Mouse (Mus musculus): Measurements from ENCODE around the gene Srm.
A peak's percentile ranks its signal among the peaks of the same experiment; 100 is the strongest.

Gene Srm

GRCm38 (mm10) chr4:148602357-148603120, 11.2 kb downstream of the Srm start, which contains the start of gene Masp2:
Masp2 (plus strand) TSS chr4:148602554.
- no peak for DNase-seq

- no peak for DNase-seq
Observed at GRCm38 (mm10) chr4:148603376-148604139, 12.3 kb downstream of the Srm start.

GRCm38 (mm10) chr4:148604141-148604540, 12.8 kb downstream of the Srm start:
- no peak for DNase-seq

GRCm38 (mm10) chr4:148604541-148605165, 13.3 kb downstream of the Srm start:
- no peak for DNase-seq

GRCm38 (mm10) chr4:148607758-148608157, 16.5 kb downstream of the Srm start:
- DNase-seq = peak; percentile 61

- no peak for DNase-seq
Observed at GRCm38 (mm10) chr4:148609805-148610204, 18.5 kb downstream of the Srm start.

- no peak for DNase-seq
Observed at GRCm38 (mm10) chr4:148610631-148611364, 19.5 kb downstream of the Srm start.

GRCm38 (mm10) chr4:148612557-148612956, 21.3 kb downstream of the Srm start:
- DNase-seq = no peak

GRCm38 (mm10) chr4:148613738-148614137, 22.4 kb downstream of the Srm start:
- DNase-seq = no peak

- DNase-seq = no peak
Observed at GRCm38 (mm10) chr4:148619805-148620204, 28.5 kb downstream of the Srm start.

GRCm38 (mm10) chr4:148620718-148621117, 29.4 kb downstream of the Srm start:
- no peak for DNase-seq

GRCm38 (mm10) chr4:148622485-148622884, 31.2 kb downstream of the Srm start:
- DNase-seq = no peak

- DNase-seq = no peak
Observed at GRCm38 (mm10) chr4:148623609-148624008, 32.3 kb downstream of the Srm start.

GRCm38 (mm10) chr4:148625010-148625409, 33.7 kb downstream of the Srm start:
- DNase-seq = no peak

GRCm38 (mm10) chr4:148625756-148626622, 34.7 kb downstream of the Srm start:
- peak; percentile 48 for DNase-seq

- DNase-seq = peak; percentile 95
Observed at GRCm38 (mm10) chr4:148626623-148627185, 35.4 kb downstream of the Srm start, which contains the start of gene Tardbp. Tardbp (minus strand) TSS chr4:148627019.

- DNase-seq = no peak
Observed at GRCm38 (mm10) chr4:148627246-148627645, 35.9 kb downstream of the Srm start.

- DNase-seq = no peak
Observed at GRCm38 (mm10) chr4:148632013-148632692, 40.9 kb downstream of the Srm start.

- no peak for DNase-seq
Observed at GRCm38 (mm10) chr4:148633395-148634061, 42.2 kb downstream of the Srm start.

- DNase-seq = no peak
Observed at GRCm38 (mm10) chr4:148635309-148635708, 44.0 kb downstream of the Srm start.

Data from cerebellum, adult 9-11 months (tissue).